Mouse (Mus musculus) liver, embryonic 11.5 days (tissue): ENCODE measurements around the gene Med19. TPM values are rescaled to one million over a fixed set of nuclear protein-coding genes. Genes with fewer than 3 reads are reported as not detected.
A peak's percentile ranks its signal among the peaks of the same experiment; 100 is the strongest.

Source experiments
- ATAC-seq: fragments of 200-750 bp; cut with Nextera tagmentation; replicated peaks from 2 replicates; pipeline ENCODE4 v1.8.0; 2017; ENCODE audit warnings: moderate number of reproducible peaks, mild to moderate bottlenecking, moderate TSS enrichment, moderate library complexity; ENCODE audit not compliant: low FRiP score
- DNase-seq: peaks from one replicate; pipeline ENCODE4 v3.0.0-alpha.2; 2017; ENCODE audit warnings: low spot score
- H3K27ac ChIP-seq: fragments of 300-500 bp; sonication (generic); 2 replicates; pipeline ENCODE4 v1.5.1; 2014; ENCODE audit warnings: mild to moderate bottlenecking, low read depth, low read length, control low read depth
- H3K27me3 ChIP-seq: fragments of 300-500 bp; sonication (generic); replicated peaks from 2 replicates; pipeline ENCODE4 v1.6.1; 2014; ENCODE audit warnings: low read length, mixed read lengths; ENCODE audit not compliant: control insufficient read depth, insufficient read depth
- H3K36me3 ChIP-seq: fragments of 300-500 bp; sonication (generic); 2 replicates; pipeline ENCODE4 v1.6.1; 2014; ENCODE audit warnings: mild to moderate bottlenecking, low read length, moderate library complexity, mixed read lengths; ENCODE audit not compliant: control insufficient read depth, insufficient read depth
- H3K4me1 ChIP-seq: fragments of 300-500 bp; sonication (generic); replicated peaks from 2 replicates; pipeline ENCODE4 v1.6.1; 2014; ENCODE audit warnings: low read length, mixed read lengths; ENCODE audit not compliant: control insufficient read depth, insufficient read depth
- H3K4me2 ChIP-seq: fragments of 300-500 bp; sonication (generic); 2 replicates; pipeline ENCODE4 v1.6.1; 2014; ENCODE audit warnings: mild to moderate bottlenecking, control low read depth, moderate library complexity
- H3K4me3 ChIP-seq: fragments of 300-500 bp; sonication (generic); 2 replicates; pipeline ENCODE4 v1.5.1; 2014; ENCODE audit warnings: low read depth, low read length, control low read depth
- H3K9ac ChIP-seq: fragments of 300-500 bp; sonication (generic); 2 replicates; pipeline ENCODE4 v1.6.1; 2014; ENCODE audit warnings: low read depth, low read length, control low read depth
- H3K9me3 ChIP-seq: fragments of 300-500 bp; sonication (generic); 2 replicates; pipeline ENCODE4 v1.6.1; 2016; ENCODE audit warnings: low read length, inconsistent platforms, mixed read lengths; ENCODE audit not compliant: control insufficient read depth
- WGBS: fragments of 180-500 bp; shearing (Covaris S2); extraction: QIAGEN DNeasy Blood & Tissue Kit; methylation state at CpG from one replicate; pipeline ENCODE4 v1.1.7; 2014; 5-methylcytosine and 5-hydroxymethylcytosine counted together
- polyA plus RNA-seq: library from polyadenylated mRNA; unstranded; fragments of >200 nt; fragmentation: Nextera tagmentation; extraction: Ambion mirVana; gene quantifications from 2 replicates; pipeline ENCODE4 v1.2.1, GENCODE M21; 2014

Med19 gene
- polyA plus RNA-seq, 1 experiment from 2014 or later: 44.9 TPM

DNA sequence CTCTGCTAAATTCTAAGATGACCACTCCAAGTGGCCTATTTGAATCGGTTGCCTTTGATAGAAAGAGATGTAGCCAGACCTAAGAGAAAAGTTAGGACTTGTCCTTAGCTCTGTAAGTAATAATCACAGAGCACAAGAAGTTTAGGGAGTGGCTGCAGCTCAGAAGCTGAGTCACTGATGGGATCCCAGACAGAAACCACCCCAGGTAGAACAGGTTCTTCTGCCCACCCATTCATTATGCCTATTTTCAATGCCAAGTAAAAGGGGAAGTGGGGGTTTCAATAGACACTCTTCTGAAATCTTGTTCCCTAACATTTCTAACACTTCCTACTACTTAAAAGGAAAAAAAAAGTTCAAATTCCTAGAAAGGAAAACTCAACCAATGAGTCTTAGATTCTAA, 27.1 kb downstream of the Med19 start:
- no peak for DNase-seq
- H3K9ac ChIP-seq: no peak overlapping the region
- H3K4me1 ChIP-seq: peaks cover 9% of the 10 kb centered on the region
- no peaks in the 10 kb centered on the region for H3K9me3 ChIP-seq
- no peak overlapping the region for H3K4me2 ChIP-seq
- H3K4me3 ChIP-seq: no peak overlapping the region
- H3K27me3 ChIP-seq: no peaks in the 10 kb centered on the region
- H3K27ac ChIP-seq: no peak overlapping the region
- WGBS: 72% methylated on average over 1 of the region's 1 CpGs
- ATAC-seq: no peak
- peaks cover 13% of the 10 kb centered on the region; the same call in 1 of the 2 replicates for H3K36me3 ChIP-seq

DNA sequence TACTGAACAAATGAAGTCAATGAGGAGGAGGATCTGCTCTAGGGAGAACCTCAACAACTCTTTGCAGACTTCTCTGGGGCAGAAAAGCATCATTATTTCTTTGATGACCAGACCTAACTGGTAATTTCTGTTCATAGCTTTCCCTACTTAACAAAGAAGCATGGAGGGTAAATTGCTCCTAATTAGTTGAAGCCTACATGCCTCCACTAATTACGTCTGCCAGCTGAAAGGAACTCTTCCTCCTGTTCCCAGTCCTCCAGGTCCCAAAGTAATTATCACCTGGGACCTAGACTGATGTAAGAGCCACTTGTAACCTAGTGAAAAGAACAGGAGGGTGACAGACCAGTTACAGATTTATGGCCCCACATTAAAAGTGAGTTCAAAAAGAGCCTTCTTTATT, 29.3 kb downstream of the Med19 start:
- 71% methylated on average over 1 of the region's 1 CpGs for WGBS
- ATAC-seq (no peak), DNase-seq (no peak)
- H3K36me3 ChIP-seq: peaks cover 18% of the 10 kb centered on the region; the same call in 1 of the 2 replicates
- H3K9me3 ChIP-seq: no peaks in the 10 kb centered on the region
- H3K9ac ChIP-seq: no peak overlapping the region
- H3K4me3 ChIP-seq: no peak overlapping the region
- no peaks in the 10 kb centered on the region for H3K27me3 ChIP-seq
- H3K27ac ChIP-seq: no peak overlapping the region
- H3K4me1 ChIP-seq: peaks cover 9% of the 10 kb centered on the region
- no peak overlapping the region for H3K4me2 ChIP-seq

DNA sequence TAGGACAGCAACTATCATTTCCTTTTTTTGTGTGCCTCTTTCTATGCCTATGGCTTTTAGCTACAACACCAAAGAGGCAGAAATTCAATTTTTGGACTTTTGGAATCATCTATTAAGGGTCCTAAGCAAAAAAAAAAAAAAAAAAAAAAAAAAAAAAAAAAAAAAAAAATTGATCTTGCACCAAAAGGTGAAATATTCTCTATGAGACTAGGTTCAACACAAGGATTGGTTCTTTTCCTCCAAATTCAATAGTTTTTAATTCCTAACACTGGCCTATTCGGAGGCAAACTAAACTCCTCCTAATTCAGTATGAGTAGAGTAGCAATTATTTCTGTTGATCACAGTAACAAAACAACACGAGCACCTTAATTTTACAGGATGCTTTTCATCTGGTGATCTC, 33.7 kb downstream of the Med19 start:
- no peak overlapping the region for H3K9ac ChIP-seq
- no peak overlapping the region for H3K27ac ChIP-seq
- WGBS: 89% methylated on average over 2 of the region's 2 CpGs
- no peaks in the 10 kb centered on the region for H3K9me3 ChIP-seq
- no peak overlapping the region for H3K4me2 ChIP-seq
- no peak overlapping the region for H3K4me3 ChIP-seq
- no peak for ATAC-seq
- H3K27me3 ChIP-seq: no peaks in the 10 kb centered on the region
- DNase-seq: no peak
- H3K4me1 ChIP-seq: peaks cover 11% of the 10 kb centered on the region
- H3K36me3 ChIP-seq: peaks cover 15% of the 10 kb centered on the region; the same call in 1 of the 2 replicates

- H3K9ac ChIP-seq: peak overlapping the region; percentile 93
- no peaks in the 10 kb centered on the region for H3K9me3 ChIP-seq
- DNase-seq: no peak
- no peak; the same call in 1 of the 2 replicates for ATAC-seq
- H3K4me2 ChIP-seq: peak overlapping the region; percentile 69
- peak overlapping the region; percentile 98 for H3K4me3 ChIP-seq
- WGBS: under 1% methylated on average over 26 of the region's 26 CpGs
- peaks cover 14% of the 10 kb centered on the region for H3K4me1 ChIP-seq
- peak overlapping the region; percentile 99 for H3K27ac ChIP-seq
- no peaks in the 10 kb centered on the region for H3K27me3 ChIP-seq
- H3K36me3 ChIP-seq: peaks cover 10% of the 10 kb centered on the region; the same call in 1 of the 2 replicates
Observed at GRCm38 (mm10) chr2:84714422-84714810, 36.2 kb downstream of the Med19 start.

DNA sequence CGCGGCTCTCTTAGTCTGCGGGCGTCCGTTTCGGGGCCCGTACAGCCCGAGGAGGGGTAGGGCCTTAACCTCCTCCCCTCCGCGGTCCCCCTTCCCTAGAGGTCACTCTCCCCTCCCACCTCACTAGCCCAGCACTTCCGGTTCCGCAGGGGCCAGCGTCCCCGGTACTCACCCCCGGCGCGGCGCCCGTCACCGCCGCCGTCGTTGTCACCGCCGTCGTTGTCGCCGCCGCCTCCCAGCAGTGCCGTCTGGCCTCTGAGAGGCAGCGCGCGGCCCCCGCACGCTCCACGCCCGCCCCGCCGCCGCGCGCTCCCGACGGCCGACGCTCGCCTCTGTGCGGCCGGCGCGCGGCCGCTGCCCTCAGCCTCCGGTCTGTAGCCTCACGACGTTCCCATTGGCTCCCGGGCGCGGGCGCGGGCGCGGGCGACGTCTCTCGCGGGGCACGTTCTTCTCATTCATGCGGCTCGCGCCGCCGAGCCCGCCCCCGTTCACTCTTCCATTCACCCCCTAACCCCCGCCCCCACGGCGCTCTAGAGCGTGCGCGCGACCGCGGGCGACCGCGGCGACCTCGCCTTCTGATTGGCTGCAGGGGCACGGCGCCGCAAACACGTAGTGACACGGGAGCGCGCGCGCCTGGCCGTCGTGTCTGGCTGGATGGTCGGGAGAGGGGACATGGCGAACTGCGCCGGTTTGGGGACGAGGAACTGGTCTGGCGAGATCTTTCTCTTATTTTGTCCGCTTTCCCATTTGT, 36.8 kb downstream of the Med19 start, which contains the start of gene Zdhhc5:
Zdhhc5 (minus strand) TSS at position 370 of the 751 bp plus-strand sequence.
- Histone ChIP-seq H3K27me3 (no peaks in the 10 kb centered on the region), H3K9me3 (no peaks in the 10 kb centered on the region), H3K4me1 (peaks cover 14% of the 10 kb centered on the region), H3K9ac (peak within 1 kb of the TSS; percentile 93), H3K36me3 (peaks cover 7% of the 10 kb centered on the region; the same call in 1 of the 2 replicates), H3K4me2 (peak within 1 kb of the TSS; percentile 95), H3K4me3 (peak within 1 kb of the TSS; percentile 98), H3K27ac (peak within 1 kb of the TSS; percentile 99)
- WGBS: under 1% methylated on average over 107 of the region's 107 CpGs
- DNase-seq: peak; percentile 99
- ATAC-seq: peak; percentile 90

GRCm38 (mm10) chr2:84715562-84716361, 37.6 kb downstream of the Med19 start:
- under 1% methylated on average over 33 of the region's 33 CpGs for WGBS
- Histone ChIP-seq H3K27ac (peak overlapping the region; percentile 99), H3K36me3 (peaks cover 2% of the 10 kb centered on the region; the same call in 1 of the 2 replicates), H3K4me2 (peak overlapping the region; percentile 95), H3K27me3 (no peaks in the 10 kb centered on the region), H3K9me3 (no peaks in the 10 kb centered on the region), H3K9ac (peak overlapping the region; percentile 77), H3K4me1 (peaks cover 14% of the 10 kb centered on the region), H3K4me3 (peak overlapping the region; percentile 98)
- peak; percentile 78 for DNase-seq
- ATAC-seq: peak; percentile 91

GRCm38 (mm10) chr2:84716423-84717355, 38.5 kb downstream of the Med19 start:
- peaks cover 21% of the 10 kb centered on the region for H3K4me1 ChIP-seq
- H3K9me3 ChIP-seq: no peaks in the 10 kb centered on the region
- DNase-seq: no peak
- H3K27ac ChIP-seq: peak overlapping the region; percentile 99
- peak overlapping the region; percentile 98 for H3K4me3 ChIP-seq
- ATAC-seq: no peak
- no peaks in the 10 kb centered on the region for H3K27me3 ChIP-seq
- WGBS: 23% methylated on average over 9 of the region's 9 CpGs
- no peaks in the 10 kb centered on the region for H3K36me3 ChIP-seq
- peak overlapping the region; percentile 95 for H3K4me2 ChIP-seq
- peak overlapping the region; percentile 77 for H3K9ac ChIP-seq

- Histone ChIP-seq H3K4me3 (no peak overlapping the region), H3K4me1 (peaks cover 21% of the 10 kb centered on the region), H3K9me3 (no peaks in the 10 kb centered on the region), H3K9ac (no peak overlapping the region), H3K27me3 (no peaks in the 10 kb centered on the region), H3K27ac (peak overlapping the region; percentile 13; the same call in 1 of the 2 replicates), H3K4me2 (no peak overlapping the region), H3K36me3 (no peaks in the 10 kb centered on the region)
- no peak for ATAC-seq
- DNase-seq: no peak
- 91% methylated on average over 4 of the region's 4 CpGs for WGBS
Observed at GRCm38 (mm10) chr2:84717357-84717756, 39.2 kb downstream of the Med19 start.
